Mouse (Mus musculus) kidney, adult 2 months (tissue): ENCODE measurements at regions not wholly inside any gene's neighbourhood (a gene's known extent, or its start where the extent isn't known, plus 50 kb on each side); places are given as distances from the start of the nearest gene placed in this dataset.

Experiments
- CTCF ChIP-seq: fragments of 200-500 bp; conservative IDR thresholded peaks from 2 replicates; pipeline ENCODE4 v1.5.1; 2011; ENCODE audit warnings: low read depth, mild to moderate bottlenecking, control low read depth, low read length, moderate library complexity, mixed read lengths; ENCODE audit not compliant: insufficient read depth, insufficient read length
- POLR2A ChIP-seq: fragments of 200-500 bp; IDR thresholded peaks from one replicate; pipeline ENCODE4 v1.6.1; 2011; ENCODE audit warnings: low read depth, low read length, control low read depth

- no peak for TF ChIP-seq CTCF
- TF ChIP-seq POLR2A, result no peak
These were observed 271.7 kb upstream of the Gje1 start for GRCm38 (mm10) chr10:14989601-14990140.
